Mouse (Mus musculus) heart, embryonic 10.5 days (tissue): ENCODE data around the gene Rtn2. TPM values are rescaled to one million over a fixed set of nuclear protein-coding genes. Genes with fewer than 3 reads are reported as not detected.

Experiments used
- DNase-seq: peaks from one replicate; pipeline ENCODE4 v3.0.0-alpha.2; 2017; ENCODE audit warnings: low spot score
- H3K27ac ChIP-seq: fragments of 300-500 bp; sonication (generic); 2 replicates; pipeline ENCODE4 v1.5.1; 2016; ENCODE audit warnings: mild to moderate bottlenecking
- H3K27me3 ChIP-seq: fragments of 300-500 bp; sonication (generic); 2 replicates; pipeline ENCODE4 v1.6.1; 2016; ENCODE audit warnings: mild to moderate bottlenecking; ENCODE audit not compliant: poor library complexity, insufficient read depth, severe bottlenecking
- H3K36me3 ChIP-seq: fragments of 300-500 bp; sonication (generic); 2 replicates; pipeline ENCODE4 v1.6.1; 2016; ENCODE audit warnings: mild to moderate bottlenecking, moderate library complexity
- H3K4me1 ChIP-seq: fragments of 300-500 bp; sonication (generic); 2 replicates; pipeline ENCODE4 v1.6.1; 2016; ENCODE audit warnings: mild to moderate bottlenecking
- H3K4me3 ChIP-seq: fragments of 300-500 bp; sonication (generic); 2 replicates; pipeline ENCODE4 v1.5.1; 2016; ENCODE audit warnings: mild to moderate bottlenecking, moderate library complexity
- H3K9me3 ChIP-seq: fragments of 300-500 bp; sonication (generic); 2 replicates; pipeline ENCODE4 v1.6.1; 2016; ENCODE audit warnings: mild to moderate bottlenecking, moderate library complexity
- WGBS: fragments of 180-500 bp; shearing (Covaris S2); methylation state at CpG from one replicate; pipeline ENCODE4 v1.1.7; 2016; 5-methylcytosine and 5-hydroxymethylcytosine counted together
- polyA plus RNA-seq: library from polyadenylated mRNA; unstranded; fragments of >200 nt; fragmentation: Nextera tagmentation; extraction: Ambion mirVana; gene quantifications from 2 replicates; pipeline ENCODE4 v1.2.1, GENCODE M21; 2016

Gene Rtn2
- 22.4 and 26.0 TPM in 2 replicates for polyA plus RNA-seq

GRCm38 (mm10) chr7:19282385-19282784 is at the start of gene Rtn2:
TSS of gene Rtn2 (plus strand) at chr7:19282624.
- peak; percentile 95 for DNase-seq
- peak within 1 kb of the TSS; percentile 67 for H3K4me3 ChIP-seq
- WGBS: 2% methylated on average over 37 of the region's 37 CpGs
- peak within 1 kb of the TSS; percentile 65 for H3K27ac ChIP-seq
- peaks cover 65% of the 10 kb centered on the region for H3K27me3 ChIP-seq
- no peaks in the 10 kb centered on the region for H3K9me3 ChIP-seq
- peaks cover 18% of the 10 kb centered on the region for H3K4me1 ChIP-seq
- no peaks in the 10 kb centered on the region for H3K36me3 ChIP-seq

- DNase-seq: no peak
- no peak overlapping the region for H3K4me3 ChIP-seq
Measured at GRCm38 (mm10) chr7:19234652-19235051, 47.8 kb upstream of the Rtn2 start.

GRCm38 (mm10) chr7:19235092-19235671 is 47.2 kb upstream of the Rtn2 start:
- DNase-seq: no peak
- Histone ChIP-seq H3K27ac (no peak overlapping the region), H3K4me3 (no peak overlapping the region), H3K9me3 (no peaks in the 10 kb centered on the region), H3K36me3 (peaks cover 30% of the 10 kb centered on the region), H3K27me3 (no peaks in the 10 kb centered on the region), H3K4me1 (peaks cover 48% of the 10 kb centered on the region)
- WGBS: 86% methylated on average over 2 of the region's 2 CpGs

More at GRCm38 (mm10) chr7:19234652-19235051, 47.8 kb upstream of the Rtn2 start:
- no peak overlapping the region for H3K27ac ChIP-seq
- peaks cover 49% of the 10 kb centered on the region for H3K4me1 ChIP-seq
- peaks cover 30% of the 10 kb centered on the region for H3K36me3 ChIP-seq
- H3K27me3 ChIP-seq: no peaks in the 10 kb centered on the region
- WGBS: 81% methylated on average over 5 of the region's 5 CpGs
- no peaks in the 10 kb centered on the region for H3K9me3 ChIP-seq

- no peaks in the 10 kb centered on the region for H3K27me3 ChIP-seq
- H3K4me1 ChIP-seq: peaks cover 44% of the 10 kb centered on the region
- no peaks in the 10 kb centered on the region for H3K9me3 ChIP-seq
- DNase-seq: no peak
- WGBS: 72% methylated on average over 2 of the region's 2 CpGs
- 0 out of 2 replicates have a peak overlapping the region, but pooled peaks have one; percentile 25 for H3K27ac ChIP-seq
- no peak overlapping the region for H3K4me3 ChIP-seq
- H3K36me3 ChIP-seq: peaks cover 25% of the 10 kb centered on the region
Measured at GRCm38 (mm10) chr7:19236411-19236810, 46.0 kb upstream of the Rtn2 start.

GRCm38 (mm10) chr7:19238344-19238743 is 44.1 kb upstream of the Rtn2 start:
- DNase-seq: no peak
- peaks cover 44% of the 10 kb centered on the region for H3K4me1 ChIP-seq
- peaks cover 11% of the 10 kb centered on the region for H3K36me3 ChIP-seq
- no peak overlapping the region for H3K4me3 ChIP-seq
- peak overlapping the region; percentile 81 for H3K27ac ChIP-seq
- H3K27me3 ChIP-seq: no peaks in the 10 kb centered on the region
- H3K9me3 ChIP-seq: no peaks in the 10 kb centered on the region
- WGBS: 76% methylated on average over 4 of the region's 4 CpGs

- peaks cover 9% of the 10 kb centered on the region; the same call in 1 of the 2 replicates for H3K36me3 ChIP-seq
- peak overlapping the region; percentile 81 for H3K27ac ChIP-seq
- WGBS: 0% methylated on average over 1 of the region's 1 CpGs
- no peak overlapping the region for H3K4me3 ChIP-seq
- peak; percentile 93 for DNase-seq
- H3K4me1 ChIP-seq: peaks cover 44% of the 10 kb centered on the region
- H3K27me3 ChIP-seq: no peaks in the 10 kb centered on the region
- no peaks in the 10 kb centered on the region for H3K9me3 ChIP-seq
Measured at GRCm38 (mm10) chr7:19239423-19239822, 43.0 kb upstream of the Rtn2 start.

- Histone ChIP-seq H3K4me3 (no peak overlapping the region), H3K27me3 (no peaks in the 10 kb centered on the region), H3K4me1 (peaks cover 39% of the 10 kb centered on the region), H3K9me3 (no peaks in the 10 kb centered on the region), H3K27ac (peak overlapping the region; percentile 81), H3K36me3 (peaks cover 15% of the 10 kb centered on the region)
- DNase-seq: peak; percentile 89
- WGBS: 61% methylated on average over 2 of the region's 4 CpGs
Measured at GRCm38 (mm10) chr7:19239986-19240385, 42.4 kb upstream of the Rtn2 start.

GRCm38 (mm10) chr7:19240905-19241463 is 41.4 kb upstream of the Rtn2 start:
- Histone ChIP-seq H3K4me3 (no peak overlapping the region), H3K27ac (peak overlapping the region; percentile 43), H3K36me3 (peaks cover 25% of the 10 kb centered on the region), H3K9me3 (no peaks in the 10 kb centered on the region), H3K27me3 (no peaks in the 10 kb centered on the region), H3K4me1 (peaks cover 32% of the 10 kb centered on the region)
- DNase-seq: no peak
- WGBS: 84% methylated on average over 8 of the region's 8 CpGs

- WGBS: 90% methylated on average over 1 of the region's 1 CpGs
- Histone ChIP-seq H3K36me3 (peaks cover 35% of the 10 kb centered on the region), H3K9me3 (no peaks in the 10 kb centered on the region), H3K27ac (no peak overlapping the region), H3K4me3 (no peak overlapping the region), H3K4me1 (peaks cover 24% of the 10 kb centered on the region), H3K27me3 (no peaks in the 10 kb centered on the region)
- DNase-seq: no peak
Measured at GRCm38 (mm10) chr7:19242005-19242404, 40.4 kb upstream of the Rtn2 start.

GRCm38 (mm10) chr7:19243858-19244257 is 38.6 kb upstream of the Rtn2 start:
- H3K36me3 ChIP-seq: peaks cover 44% of the 10 kb centered on the region
- peaks cover 12% of the 10 kb centered on the region for H3K4me1 ChIP-seq
- WGBS: 87% methylated on average over 5 of the region's 5 CpGs
- H3K27ac ChIP-seq: no peak overlapping the region
- H3K9me3 ChIP-seq: no peaks in the 10 kb centered on the region
- H3K4me3 ChIP-seq: no peak overlapping the region
- DNase-seq: no peak
- H3K27me3 ChIP-seq: no peaks in the 10 kb centered on the region

GRCm38 (mm10) chr7:19245083-19245482 is 37.3 kb upstream of the Rtn2 start:
- DNase-seq: no peak
- Histone ChIP-seq H3K4me1 (peaks cover under 1% of the 10 kb centered on the region; the same call in 1 of the 2 replicates), H3K9me3 (no peaks in the 10 kb centered on the region), H3K27me3 (no peaks in the 10 kb centered on the region), H3K4me3 (no peak overlapping the region), H3K36me3 (peaks cover 44% of the 10 kb centered on the region), H3K27ac (no peak overlapping the region)
- WGBS: 80% methylated on average over 3 of the region's 3 CpGs

GRCm38 (mm10) chr7:19246855-19247254 is 35.6 kb upstream of the Rtn2 start:
- peak; percentile 77 for DNase-seq
- H3K4me1 ChIP-seq: no peaks in the 10 kb centered on the region; the same call in 1 of the 2 replicates
- WGBS: 83% methylated on average over 1 of the region's 1 CpGs
- no peaks in the 10 kb centered on the region for H3K27me3 ChIP-seq
- no peak overlapping the region for H3K4me3 ChIP-seq
- H3K27ac ChIP-seq: peak overlapping the region; percentile 4; the same call in 1 of the 2 replicates
- H3K9me3 ChIP-seq: no peaks in the 10 kb centered on the region
- peaks cover 39% of the 10 kb centered on the region for H3K36me3 ChIP-seq

- peak; percentile 73 for DNase-seq
- Histone ChIP-seq H3K4me3 (no peak overlapping the region), H3K27ac (peak overlapping the region; percentile 4; the same call in 1 of the 2 replicates), H3K9me3 (no peaks in the 10 kb centered on the region), H3K4me1 (no peaks in the 10 kb centered on the region; the same call in 1 of the 2 replicates), H3K36me3 (peaks cover 39% of the 10 kb centered on the region), H3K27me3 (no peaks in the 10 kb centered on the region)
- 90% methylated on average over 2 of the region's 2 CpGs for WGBS
Measured at GRCm38 (mm10) chr7:19247511-19247910, 34.9 kb upstream of the Rtn2 start.
